Mouse (Mus musculus) embryo, embryonic 11 days (tissue): ENCODE measurements at regions not wholly inside any gene's neighbourhood (a gene's known extent, or its start where the extent isn't known, plus 50 kb on each side); places are given as distances from the start of the nearest gene placed in this dataset.

ENCODE experiments used
- DNase-seq: peaks from one replicate; pipeline ENCODE4 v3.0.0-alpha.2; 2015

GRCm38 (mm10) chr5:119062478-119062877 lies 502.0 kb downstream of the Med13l start:
- DNase-seq, result no peak

GRCm38 (mm10) chr5:119066666-119067065 lies 506.2 kb downstream of the Med13l start:
- DNase-seq, result no peak

- no peak for DNase-seq
Measured at GRCm38 (mm10) chr5:119069765-119070333, 509.4 kb downstream of the Med13l start.

- no peak for DNase-seq
Measured at GRCm38 (mm10) chr5:119072712-119073111, 512.2 kb downstream of the Med13l start.

- no peak for DNase-seq
Measured at GRCm38 (mm10) chr5:119080747-119081146, 520.3 kb downstream of the Med13l start.

- DNase-seq, result no peak
Measured at GRCm38 (mm10) chr5:119082895-119083294, 522.4 kb downstream of the Med13l start.

GRCm38 (mm10) chr5:119097576-119098193 lies 537.2 kb downstream of the Med13l start:
- DNase-seq, result peak; percentile 51

GRCm38 (mm10) chr5:119099817-119100216 lies 539.3 kb downstream of the Med13l start:
- DNase-seq, result no peak

- no peak for DNase-seq
Measured at GRCm38 (mm10) chr5:119103503-119103902, 543.0 kb downstream of the Med13l start.

- peak; percentile 13 for DNase-seq
Measured at GRCm38 (mm10) chr5:119107898-119108297, 547.4 kb downstream of the Med13l start.

- DNase-seq, result no peak
Measured at GRCm38 (mm10) chr5:119109501-119109900, 549.0 kb downstream of the Med13l start.

GRCm38 (mm10) chr5:119114074-119114473 lies 553.6 kb downstream of the Med13l start:
- no peak for DNase-seq

GRCm38 (mm10) chr5:119125745-119126144 lies 544.7 kb upstream of the Tbx3 start:
- no peak for DNase-seq

GRCm38 (mm10) chr5:119130176-119130575 lies 540.3 kb upstream of the Tbx3 start:
- no peak for DNase-seq

GRCm38 (mm10) chr5:119131461-119131860 lies 539.0 kb upstream of the Tbx3 start:
- no peak for DNase-seq

- peak; percentile 57 for DNase-seq
Measured at GRCm38 (mm10) chr5:119133378-119133777, 537.1 kb upstream of the Tbx3 start.

GRCm38 (mm10) chr5:119136916-119137315 lies 533.6 kb upstream of the Tbx3 start:
- DNase-seq, result no peak

- peak; percentile 37 for DNase-seq
Measured at GRCm38 (mm10) chr5:119137409-119137808, 533.1 kb upstream of the Tbx3 start.

- DNase-seq, result peak; percentile 63
Measured at GRCm38 (mm10) chr5:119137821-119138221, 532.6 kb upstream of the Tbx3 start.

GRCm38 (mm10) chr5:119138293-119138692 lies 532.2 kb upstream of the Tbx3 start:
- no peak for DNase-seq

GRCm38 (mm10) chr5:119139336-119139735 lies 531.1 kb upstream of the Tbx3 start:
- DNase-seq, result no peak

GRCm38 (mm10) chr5:119139816-119140215 lies 530.7 kb upstream of the Tbx3 start:
- DNase-seq, result no peak

- DNase-seq, result no peak
Measured at GRCm38 (mm10) chr5:119143411-119143810, 527.1 kb upstream of the Tbx3 start.

GRCm38 (mm10) chr5:119149389-119150185 lies 520.9 kb upstream of the Tbx3 start:
- peak; percentile 71 for DNase-seq
